Mouse (Mus musculus): ENCODE measurements at regions not wholly inside any gene's neighbourhood (a gene's known extent, or its start where the extent isn't known, plus 50 kb on each side); places are given as distances from the start of the nearest gene placed in this dataset.

DNA sequence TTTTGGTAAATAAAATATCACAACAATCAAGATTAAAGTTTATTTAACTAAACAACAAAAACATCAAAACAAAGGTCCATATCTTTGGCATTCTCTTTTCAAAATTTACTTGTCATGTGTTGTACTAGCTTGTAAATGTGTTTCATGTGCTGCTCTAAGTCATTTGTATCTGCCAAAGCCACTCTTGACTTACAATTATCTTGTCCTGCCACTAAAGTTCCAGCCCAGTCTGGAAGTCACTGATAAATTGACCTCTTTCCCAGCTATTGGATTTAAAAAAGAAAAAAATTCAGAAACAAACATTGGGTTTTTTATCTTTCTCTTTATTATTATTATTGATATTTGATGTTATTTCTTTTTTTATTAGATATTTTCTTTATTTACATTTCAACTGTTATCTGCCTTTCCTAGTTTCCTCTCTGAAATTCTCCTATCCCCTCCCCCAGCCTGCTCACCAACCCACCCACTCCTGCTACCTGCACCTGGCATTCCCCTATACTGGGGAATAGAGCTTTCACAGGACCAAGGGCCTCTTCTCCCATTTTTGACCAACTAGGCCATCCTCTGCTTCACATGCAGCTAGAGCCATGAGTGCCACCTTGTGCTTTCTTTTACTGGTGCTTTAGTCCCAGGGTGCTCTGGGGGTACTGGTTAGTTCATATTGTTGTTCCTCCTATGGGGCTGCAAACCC is 1704.9 kb upstream of the Nudt12 start:
- no peaks in the 10 kb centered on the region for H3K4me1 ChIP-seq (ENCODE audit: control insufficient read depth, insufficient read depth, low read length)
- H3K36me3 ChIP-seq (ENCODE audit: control insufficient read depth, insufficient read depth, low read length): no peaks in the 10 kb centered on the region
- H3K4me2 ChIP-seq (ENCODE audit: low read depth, low read length): no peak overlapping the region
- no peak overlapping the region for H3K27ac ChIP-seq (ENCODE audit: low read length)
- no peak overlapping the region for H3K9ac ChIP-seq (ENCODE audit: low read depth, low read length)
- no peak for ATAC-seq
- no peaks in the 10 kb centered on the region for H3K27me3 ChIP-seq (replicated peaks; ENCODE audit: control insufficient read depth, insufficient read depth, low read length)
- no peak overlapping the region for H3K4me3 ChIP-seq (ENCODE audit: low read length)
- H3K9me3 ChIP-seq (ENCODE audit: control insufficient read depth, low read length): no peaks in the 10 kb centered on the region

DNA sequence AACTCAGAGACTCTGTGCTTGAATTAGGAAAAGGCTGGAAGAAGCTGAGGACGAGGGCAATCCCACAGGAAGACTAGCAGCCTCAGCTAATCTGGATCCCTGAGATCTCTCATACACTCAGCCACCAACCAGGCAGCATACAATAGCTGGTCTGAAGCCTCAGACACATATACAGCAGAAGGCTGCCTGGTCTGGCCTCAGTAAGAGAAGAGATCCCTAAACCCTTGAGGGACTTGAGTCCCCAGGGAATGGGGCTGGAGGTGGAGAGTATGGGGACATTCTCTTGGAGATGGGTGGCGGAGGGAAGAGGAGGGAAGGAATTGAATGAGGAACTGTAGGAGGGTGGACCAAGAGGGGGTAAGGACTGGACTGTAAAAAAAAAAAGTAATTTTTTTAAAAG is 1704.3 kb upstream of the Nudt12 start:
- ATAC-seq: no peak
- WGBS: 76% methylated on average over 2 of the region's 2 CpGs
- no peaks in the 10 kb centered on the region for H3K27me3 ChIP-seq (replicated peaks; ENCODE audit: control insufficient read depth, insufficient read depth, low read length)
- H3K36me3 ChIP-seq (ENCODE audit: control insufficient read depth, insufficient read depth, low read length): no peaks in the 10 kb centered on the region
- H3K4me2 ChIP-seq (ENCODE audit: low read depth, low read length): no peak overlapping the region
- H3K4me1 ChIP-seq (ENCODE audit: control insufficient read depth, insufficient read depth, low read length): no peaks in the 10 kb centered on the region
- H3K9ac ChIP-seq (ENCODE audit: low read depth, low read length): no peak overlapping the region
- H3K27ac ChIP-seq (ENCODE audit: low read length): no peak overlapping the region
- H3K4me3 ChIP-seq (ENCODE audit: low read length): no peak overlapping the region
- H3K9me3 ChIP-seq (ENCODE audit: control insufficient read depth, low read length): no peaks in the 10 kb centered on the region

Data from intestine, embryonic 16.5 days (tissue).